Mouse (Mus musculus) kidney, embryonic 16.5 days (tissue): Measurements from ENCODE around the gene Otud6a. TPM values are rescaled to one million over a fixed set of nuclear protein-coding genes. Genes with fewer than 3 reads are reported as not detected.
"Not testable (repeated sequence)": the region's sequence is repeated elsewhere in the genome, so short reads cannot be mapped to it uniquely, and the experiment has no call there.

ENCODE experiments used
- ATAC-seq: fragments of 200-750 bp; cut with Nextera tagmentation; 2 replicates; pipeline ENCODE4 v1.8.0; 2017; ENCODE audit warnings: moderate TSS enrichment; ENCODE audit not compliant: low FRiP score, low TSS enrichment
- H3K27ac ChIP-seq: fragments of 300-500 bp; sonication (generic); 2 replicates; pipeline ENCODE4 v1.5.1; 2014; ENCODE audit warnings: low read length
- H3K27me3 ChIP-seq: fragments of 300-500 bp; sonication (generic); 2 replicates; pipeline ENCODE4 v1.6.1; 2014; ENCODE audit warnings: low read length, control low read depth, mixed read lengths; ENCODE audit not compliant: insufficient read depth
- H3K36me3 ChIP-seq: fragments of 300-500 bp; sonication (generic); 2 replicates; pipeline ENCODE4 v1.6.1; 2014; ENCODE audit warnings: low read length, control low read depth, mixed read lengths; ENCODE audit not compliant: insufficient read depth
- H3K4me1 ChIP-seq: fragments of 300-500 bp; sonication (generic); 2 replicates; pipeline ENCODE4 v1.6.1; 2014; ENCODE audit warnings: low read length, control low read depth, mixed read lengths; ENCODE audit not compliant: insufficient read depth
- H3K4me2 ChIP-seq: fragments of 300-500 bp; sonication (generic); replicated peaks from 2 replicates; pipeline ENCODE4 v1.6.1; 2014; ENCODE audit warnings: low read depth, low read length
- H3K4me3 ChIP-seq: fragments of 300-500 bp; sonication (generic); 2 replicates; pipeline ENCODE4 v1.5.1; 2014; ENCODE audit warnings: mild to moderate bottlenecking, low read length
- H3K9ac ChIP-seq: fragments of 300-500 bp; sonication (generic); replicated peaks from 2 replicates; pipeline ENCODE4 v1.6.1; 2014; ENCODE audit warnings: low read length
- H3K9me3 ChIP-seq: fragments of 300-500 bp; sonication (generic); 2 replicates; pipeline ENCODE4 v1.6.1; 2016; ENCODE audit warnings: low read length, control low read depth
- WGBS: fragments of 180-500 bp; shearing (Covaris S2); extraction: QIAGEN DNeasy Blood & Tissue Kit; methylation state at CpG from one replicate; pipeline ENCODE4 v1.1.7; 2014; 5-methylcytosine and 5-hydroxymethylcytosine counted together
- polyA plus RNA-seq: library from polyadenylated mRNA; unstranded; fragments of >200 nt; fragmentation: Nextera tagmentation; extraction: Ambion mirVana; gene quantifications from 2 replicates; pipeline ENCODE4 v1.2.1, GENCODE M21; 2015

Otud6a gene
- polyA plus RNA-seq, result not detected in 2 replicates

DNA sequence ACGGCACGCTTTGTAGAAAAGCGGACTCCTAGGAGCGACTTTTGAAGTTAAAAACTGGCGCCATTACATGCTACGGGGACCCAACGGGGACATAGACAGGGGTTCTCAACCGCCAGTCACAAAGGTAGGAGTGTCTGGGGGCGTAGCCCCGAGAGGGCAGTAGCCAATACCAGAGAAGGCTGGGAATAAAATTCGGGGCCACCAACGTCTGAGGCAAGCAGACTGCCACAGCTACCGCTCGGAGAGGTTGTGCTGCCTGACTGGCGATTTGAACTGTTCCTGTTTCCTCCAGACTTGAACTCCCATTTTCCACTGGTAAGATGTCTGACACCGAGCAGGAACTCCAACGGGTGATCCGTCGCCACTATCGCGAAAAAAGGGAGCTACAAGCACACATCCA is at the start of gene Otud6a:
Gene Otud6a, plus strand, starts transcription at position 321 of the 400 bp plus-strand sequence.
- Histone ChIP-seq H3K4me2 (no peak within 1 kb of the TSS), H3K4me1 (no peaks in the 10 kb centered on the region), H3K9ac (no peak within 1 kb of the TSS), H3K36me3 (no peaks in the 10 kb centered on the region), H3K27me3 (peaks cover 7% of the 10 kb centered on the region; the same call in 1 of the 2 replicates), H3K4me3 (no peak within 1 kb of the TSS), H3K27ac (no peak within 1 kb of the TSS), H3K9me3 (peaks cover 6% of the 10 kb centered on the region; the same call in 1 of the 2 replicates)
- no peak for ATAC-seq
- 89% methylated on average over 21 of the region's 21 CpGs for WGBS

DNA sequence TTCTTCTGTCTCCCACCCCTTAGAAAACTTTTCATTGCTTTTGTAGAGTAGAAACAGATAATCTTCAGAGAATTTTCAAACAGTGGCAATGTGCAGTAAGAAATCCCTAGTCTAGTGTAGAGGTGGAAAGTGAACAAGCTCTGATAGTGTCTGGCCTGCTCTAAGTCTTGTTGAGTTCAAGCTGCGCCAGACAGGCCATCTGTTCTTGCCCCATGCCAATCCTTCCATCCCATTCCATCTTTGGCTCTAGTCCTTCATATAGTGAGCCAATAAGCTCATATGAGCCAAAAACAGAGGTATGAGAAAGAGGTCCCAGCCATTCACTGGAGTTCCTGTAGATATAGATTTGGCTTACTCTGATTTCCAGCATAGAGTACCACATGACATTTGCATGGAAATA is 38.9 kb upstream of the Otud6a start:
- Histone ChIP-seq H3K4me1 (no peaks in the 10 kb centered on the region), H3K4me3 (no peak overlapping the region), H3K27ac (no peak overlapping the region), H3K9ac (no peak overlapping the region), H3K27me3 (peaks cover 6% of the 10 kb centered on the region), H3K9me3 (no peaks in the 10 kb centered on the region), H3K36me3 (no peaks in the 10 kb centered on the region), H3K4me2 (no peak overlapping the region)
- ATAC-seq, result no peak
- 83% methylated on average over 1 of the region's 1 CpGs for WGBS

DNA sequence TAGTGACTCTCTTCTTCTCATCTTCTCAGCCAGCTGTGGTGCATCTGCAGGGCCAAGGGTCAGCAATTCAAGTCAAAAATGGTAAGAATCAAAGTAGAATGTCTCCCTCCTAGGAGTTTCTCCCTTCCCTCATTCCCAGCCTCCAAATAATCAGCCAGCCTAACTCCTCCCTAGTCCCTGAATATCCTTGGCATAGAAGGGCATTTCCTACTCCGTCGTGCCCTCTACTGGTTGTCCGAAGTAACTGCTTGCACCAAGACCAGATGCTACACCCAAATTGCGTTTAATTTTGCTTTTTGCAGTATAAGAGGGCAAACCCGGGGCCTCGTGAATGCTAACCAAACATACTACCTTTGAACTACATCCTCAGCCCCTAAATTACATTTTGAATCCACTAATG is 36.5 kb upstream of the Otud6a start:
- Histone ChIP-seq H3K9ac (no peak overlapping the region), H3K27me3 (peaks cover 6% of the 10 kb centered on the region), H3K4me2 (no peak overlapping the region), H3K27ac (no peak overlapping the region), H3K4me1 (no peaks in the 10 kb centered on the region), H3K36me3 (no peaks in the 10 kb centered on the region), H3K9me3 (no peaks in the 10 kb centered on the region), H3K4me3 (no peak overlapping the region)
- WGBS, result 32% methylated on average over 6 of the region's 6 CpGs
- no peak for ATAC-seq

DNA sequence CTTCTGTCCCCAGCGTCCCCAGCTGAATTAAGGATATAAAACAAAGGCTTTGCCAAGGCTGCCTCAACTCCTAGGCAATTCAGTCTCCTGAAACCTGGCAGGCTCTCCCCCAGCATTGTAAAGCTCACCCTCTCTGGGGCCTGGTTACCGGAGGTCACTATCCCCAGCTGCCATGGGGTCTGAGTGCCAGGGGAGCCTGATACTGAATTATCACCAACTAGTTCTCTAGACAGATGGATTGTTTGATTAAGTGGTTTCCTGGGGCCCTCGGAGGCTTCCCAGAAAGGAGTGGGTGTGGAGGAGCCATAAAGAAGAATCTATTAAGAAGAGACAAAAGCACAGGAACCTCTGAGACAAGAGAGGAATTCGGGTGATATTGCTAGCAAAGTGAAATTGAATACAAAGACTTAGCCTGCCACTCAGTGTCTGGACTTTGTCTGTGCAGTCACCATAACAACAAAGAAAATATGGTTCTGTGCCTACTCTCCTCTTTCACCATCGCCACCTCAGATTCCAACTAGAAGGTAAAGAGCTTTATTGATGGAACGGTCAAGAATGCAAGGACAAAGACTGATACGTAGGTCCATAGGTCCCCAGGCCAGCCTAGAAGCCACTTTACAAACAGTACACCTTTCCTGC is 34.5 kb upstream of the Otud6a start:
- no peaks in the 10 kb centered on the region for H3K4me1 ChIP-seq
- no peak overlapping the region for H3K4me3 ChIP-seq
- no peak overlapping the region for H3K27ac ChIP-seq
- no peak overlapping the region for H3K4me2 ChIP-seq
- no peak overlapping the region for H3K9ac ChIP-seq
- WGBS, result 69% methylated on average over 7 of the region's 7 CpGs
- H3K27me3 ChIP-seq, result peaks cover 12% of the 10 kb centered on the region
- H3K9me3 ChIP-seq, result no peaks in the 10 kb centered on the region
- no peak for ATAC-seq
- H3K36me3 ChIP-seq, result no peaks in the 10 kb centered on the region

DNA sequence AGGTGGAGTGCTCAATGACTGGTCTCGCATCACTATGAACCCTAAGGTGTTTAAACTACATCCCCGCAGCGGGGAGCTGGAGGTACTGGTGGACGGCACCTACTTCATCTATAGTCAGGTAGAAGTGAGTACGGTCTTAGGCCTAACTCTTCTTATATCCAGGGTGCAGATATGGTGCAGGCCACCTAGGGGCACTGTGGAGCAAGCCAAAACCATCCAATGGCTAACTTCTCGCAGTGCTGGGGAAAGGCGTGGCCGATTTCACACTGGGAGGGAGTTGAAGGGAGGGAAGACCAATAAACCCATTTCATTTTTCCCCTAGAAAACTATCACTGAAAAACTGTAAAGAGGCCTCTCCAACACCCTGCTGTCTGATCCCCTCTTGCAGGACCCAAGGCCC is 33.8 kb upstream of the Otud6a start:
- H3K9ac ChIP-seq, result no peak overlapping the region
- no peak overlapping the region for H3K4me2 ChIP-seq
- no peaks in the 10 kb centered on the region for H3K36me3 ChIP-seq
- no peak overlapping the region for H3K4me3 ChIP-seq
- H3K27ac ChIP-seq, result no peak overlapping the region
- H3K4me1 ChIP-seq, result no peaks in the 10 kb centered on the region
- peaks cover 15% of the 10 kb centered on the region for H3K27me3 ChIP-seq
- no peak for ATAC-seq
- 83% methylated on average over 8 of the region's 8 CpGs for WGBS
- H3K9me3 ChIP-seq, result no peaks in the 10 kb centered on the region

DNA sequence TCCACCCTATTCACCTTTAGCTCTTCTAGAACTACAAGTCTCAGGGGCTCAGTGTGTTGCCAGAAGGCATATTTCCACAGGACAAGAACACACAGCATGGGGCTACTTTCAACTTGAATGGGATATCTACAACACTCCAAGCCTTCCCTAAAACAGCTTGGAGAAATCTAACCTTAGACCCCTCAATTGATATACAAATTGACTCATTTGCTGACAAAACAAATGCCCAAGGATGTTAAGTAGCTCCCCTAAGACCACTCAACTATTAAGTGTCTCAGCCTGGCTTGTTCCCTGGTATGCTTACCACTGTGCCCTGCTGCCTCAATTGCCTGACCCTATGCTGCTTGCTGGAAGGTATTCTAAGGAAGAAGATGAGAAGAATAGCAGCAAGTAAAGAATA is 27.9 kb upstream of the Otud6a start:
- no peaks in the 10 kb centered on the region for H3K9me3 ChIP-seq
- no peak overlapping the region for H3K27ac ChIP-seq
- no peaks in the 10 kb centered on the region for H3K36me3 ChIP-seq
- no peak overlapping the region for H3K4me2 ChIP-seq
- peaks cover 15% of the 10 kb centered on the region; the same call in 1 of the 2 replicates for H3K27me3 ChIP-seq
- no peak for ATAC-seq
- H3K4me1 ChIP-seq, result no peaks in the 10 kb centered on the region
- no peak overlapping the region for H3K9ac ChIP-seq
- H3K4me3 ChIP-seq, result no peak overlapping the region

DNA sequence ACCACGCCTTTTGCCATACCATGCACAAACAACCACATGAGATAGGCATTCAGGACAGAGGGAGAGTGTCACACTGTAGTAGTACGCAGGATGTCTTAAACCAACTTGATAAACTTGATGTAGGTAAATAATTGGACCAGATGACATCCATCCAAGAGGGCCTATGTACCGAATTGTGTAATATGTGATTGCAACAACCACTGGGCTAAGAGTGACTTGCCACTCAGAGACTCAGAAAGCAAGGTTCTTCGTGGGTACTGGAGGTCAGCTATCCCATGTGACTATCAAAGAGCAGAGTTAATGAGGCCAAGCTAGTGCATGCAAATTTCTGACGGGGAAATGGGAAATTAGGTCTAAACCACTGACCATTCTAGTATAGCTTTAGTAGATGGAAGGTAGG is 27.2 kb upstream of the Otud6a start:
- ATAC-seq, result no peak
- Histone ChIP-seq H3K4me2 (no peak overlapping the region), H3K4me3 (no peak overlapping the region), H3K27me3 (peaks cover 15% of the 10 kb centered on the region; the same call in 1 of the 2 replicates), H3K4me1 (no peaks in the 10 kb centered on the region), H3K27ac (no peak overlapping the region), H3K36me3 (no peaks in the 10 kb centered on the region), H3K9ac (no peak overlapping the region), H3K9me3 (no peaks in the 10 kb centered on the region)
- WGBS, result 79% methylated on average over 5 of the region's 5 CpGs

DNA sequence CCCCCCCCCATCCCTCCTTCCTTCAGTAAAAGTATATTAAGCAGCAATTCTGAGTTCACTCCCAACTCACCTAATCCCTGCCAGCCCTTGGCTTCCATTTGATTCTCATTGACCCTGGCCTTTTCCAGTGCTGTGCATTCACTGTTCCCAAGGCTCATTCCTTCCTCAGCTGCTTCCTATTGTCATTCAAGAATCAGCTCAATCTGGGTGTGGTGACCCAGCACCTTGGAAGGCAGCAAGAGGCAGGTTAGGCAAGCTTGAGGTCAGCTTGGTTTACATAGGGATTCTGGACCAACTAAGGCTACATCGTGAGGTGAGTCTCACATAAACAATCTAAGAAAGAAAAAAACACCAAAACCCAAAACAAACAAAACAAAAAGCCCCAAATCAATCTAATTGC is 19.6 kb upstream of the Otud6a start:
- peaks cover 2% of the 10 kb centered on the region; the same call in 1 of the 2 replicates for H3K27me3 ChIP-seq
- no peak for ATAC-seq
- H3K4me2 ChIP-seq, result no peak overlapping the region
- H3K4me1 ChIP-seq, result no peaks in the 10 kb centered on the region
- H3K9ac ChIP-seq, result no peak overlapping the region
- no peak overlapping the region for H3K4me3 ChIP-seq
- no peaks in the 10 kb centered on the region for H3K9me3 ChIP-seq
- no peak overlapping the region for H3K27ac ChIP-seq
- H3K36me3 ChIP-seq, result no peaks in the 10 kb centered on the region
- 63% methylated on average over 1 of the region's 1 CpGs for WGBS

DNA sequence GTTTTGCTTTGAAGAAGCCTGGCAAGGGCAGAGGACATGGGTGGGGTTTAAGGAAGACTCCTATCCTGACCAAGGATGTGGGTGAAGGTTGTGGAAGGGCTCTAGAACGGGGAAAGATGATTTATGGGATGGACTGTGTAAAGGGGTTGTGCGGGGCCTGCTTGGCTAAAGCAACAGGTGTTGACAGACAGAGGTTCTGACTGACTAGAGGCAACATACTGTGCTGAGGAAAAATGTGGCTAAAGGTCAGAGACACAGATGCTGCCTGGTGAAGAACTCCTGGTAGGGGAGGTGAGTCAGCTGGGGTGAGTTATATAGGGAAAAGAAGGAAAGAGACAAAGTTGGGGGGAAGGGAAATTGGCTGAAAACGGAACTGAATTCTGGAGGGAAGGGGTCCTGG is 3.5 kb downstream of the Otud6a start:
- ATAC-seq, result no peak
- WGBS, result 47% methylated on average over 3 of the region's 3 CpGs
- Histone ChIP-seq H3K27me3 (peaks cover 10% of the 10 kb centered on the region; the same call in 1 of the 2 replicates), H3K4me1 (no peaks in the 10 kb centered on the region), H3K4me3 (no peak overlapping the region), H3K9ac (no peak overlapping the region), H3K4me2 (no peak overlapping the region), H3K9me3 (peaks cover 6% of the 10 kb centered on the region; the same call in 1 of the 2 replicates), H3K27ac (no peak overlapping the region), H3K36me3 (no peaks in the 10 kb centered on the region)

DNA sequence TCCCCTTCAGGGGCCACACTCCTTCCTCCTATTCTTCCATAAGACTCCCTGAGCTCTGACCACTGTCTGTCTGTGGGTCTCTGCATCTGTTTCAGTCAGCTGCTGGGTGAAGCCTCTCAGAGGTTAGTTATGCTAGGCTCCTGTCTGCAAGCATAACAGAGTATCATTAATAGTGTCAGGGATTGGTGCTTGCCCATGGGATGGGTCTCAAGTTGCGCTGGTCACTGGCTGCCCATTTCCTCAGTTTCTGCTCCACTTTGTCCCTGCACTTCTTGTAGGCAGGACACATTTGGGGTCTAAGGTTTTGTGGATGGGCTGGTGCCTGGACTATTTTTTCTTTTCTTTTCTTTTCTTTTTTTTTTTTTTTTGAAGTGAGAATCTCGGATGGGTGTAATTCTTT is 13.8 kb downstream of the Otud6a start, which contains the start of gene Awat2:
Gene Awat2, minus strand, starts transcription at position 101 of the 400 bp plus-strand sequence.
- not testable (repeated sequence) for H3K27me3 ChIP-seq, H3K9ac ChIP-seq, H3K36me3 ChIP-seq, H3K4me3 ChIP-seq, H3K4me2 ChIP-seq, H3K9me3 ChIP-seq, H3K27ac ChIP-seq, H3K4me1 ChIP-seq, ATAC-seq
- WGBS, result 86% methylated on average over 2 of the region's 2 CpGs
